Mouse (Mus musculus): ENCODE results near the gene Kalrn.

The Kalrn gene

DNA sequence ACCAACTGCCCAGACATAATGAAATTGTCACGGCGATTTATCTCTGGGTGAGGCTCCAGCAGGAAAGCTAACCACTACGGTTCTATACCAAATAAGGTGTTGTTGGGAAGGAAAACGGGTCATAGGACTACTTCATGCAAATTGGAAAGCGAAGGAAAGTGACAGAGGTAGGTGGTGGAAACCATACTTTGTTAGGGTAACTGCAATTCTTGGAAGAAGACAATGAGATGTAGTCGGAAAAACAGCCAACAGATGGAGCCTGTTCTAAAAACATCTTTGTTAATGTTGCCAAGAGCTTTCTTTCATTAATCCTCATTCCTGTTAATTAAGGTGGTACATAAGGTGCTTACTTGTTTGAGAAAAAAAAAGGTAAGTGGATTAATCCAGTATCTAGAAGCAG lies 533.1 kb downstream of the Kalrn start:
- DNase-seq (ENCODE audit: low spot score in 2 of 2), result no peak

DNA sequence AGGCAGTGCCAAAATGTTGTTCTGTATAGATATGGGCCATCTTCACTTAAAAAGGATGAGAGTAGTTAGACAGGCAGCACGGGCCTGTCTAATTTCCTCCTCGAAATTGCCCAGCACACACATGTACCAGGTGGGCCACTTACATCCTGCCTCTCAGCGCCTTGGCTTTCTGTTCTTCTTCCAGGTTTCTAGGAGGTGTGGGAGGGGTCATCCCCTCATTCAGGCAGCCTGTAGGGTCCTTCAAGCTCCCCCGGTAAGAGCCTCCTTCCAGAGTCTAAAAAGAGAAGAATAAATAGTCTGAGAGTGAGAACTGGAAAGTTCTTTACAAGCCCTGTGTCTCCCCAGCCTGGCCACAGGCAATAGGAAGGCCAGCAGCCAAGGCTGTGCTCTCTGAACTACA lies 533.6 kb downstream of the Kalrn start:
- DNase-seq (ENCODE audit: low spot score in 2 of 2), result no peak

DNA sequence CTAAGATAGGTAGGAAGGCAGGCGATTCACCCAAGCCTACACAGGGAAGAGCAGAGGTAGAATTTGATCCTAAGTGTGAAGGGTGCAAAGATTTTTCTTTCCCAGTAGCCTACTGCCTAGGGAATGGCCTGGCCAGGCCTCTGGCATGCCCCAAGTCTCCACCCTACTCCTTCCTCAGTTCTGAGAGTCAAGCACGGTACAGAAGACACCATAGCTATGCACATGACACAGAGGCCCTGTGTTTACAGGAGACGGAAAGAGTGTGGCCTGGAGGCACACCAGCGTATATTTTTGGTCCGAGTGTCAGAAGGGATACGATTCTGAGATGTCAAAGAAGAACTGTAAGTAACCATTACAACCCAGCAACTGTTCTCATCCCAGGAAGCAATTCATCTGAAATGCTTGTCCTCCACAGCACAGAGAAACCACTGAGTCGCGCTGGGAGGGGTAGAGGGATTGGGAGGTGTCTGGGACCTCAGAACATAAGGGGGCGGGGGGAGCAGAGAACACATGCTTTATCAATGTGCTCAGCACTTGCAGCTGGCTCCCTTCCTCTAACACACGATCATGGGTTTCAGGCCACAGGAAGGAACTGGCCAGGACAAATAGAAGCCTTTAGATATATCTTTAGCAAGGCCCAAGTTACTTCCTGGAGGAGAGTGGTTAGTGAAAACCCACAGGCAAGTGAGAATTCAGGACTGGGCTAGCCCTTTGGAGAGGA lies 536.8 kb downstream of the Kalrn start:
- DNase-seq (ENCODE audit: low spot score in 2 of 2), result no peak

- DNase-seq (ENCODE audit: low spot score in 2 of 2), result no peak
Measured at GRCm38 (mm10) chr16:34035780-34036179, 537.6 kb downstream of the Kalrn start.

GRCm38 (mm10) chr16:34034267-34034666 lies 539.1 kb downstream of the Kalrn start:
- no peak for DNase-seq (ENCODE audit: low spot score in 2 of 2)

DNA sequence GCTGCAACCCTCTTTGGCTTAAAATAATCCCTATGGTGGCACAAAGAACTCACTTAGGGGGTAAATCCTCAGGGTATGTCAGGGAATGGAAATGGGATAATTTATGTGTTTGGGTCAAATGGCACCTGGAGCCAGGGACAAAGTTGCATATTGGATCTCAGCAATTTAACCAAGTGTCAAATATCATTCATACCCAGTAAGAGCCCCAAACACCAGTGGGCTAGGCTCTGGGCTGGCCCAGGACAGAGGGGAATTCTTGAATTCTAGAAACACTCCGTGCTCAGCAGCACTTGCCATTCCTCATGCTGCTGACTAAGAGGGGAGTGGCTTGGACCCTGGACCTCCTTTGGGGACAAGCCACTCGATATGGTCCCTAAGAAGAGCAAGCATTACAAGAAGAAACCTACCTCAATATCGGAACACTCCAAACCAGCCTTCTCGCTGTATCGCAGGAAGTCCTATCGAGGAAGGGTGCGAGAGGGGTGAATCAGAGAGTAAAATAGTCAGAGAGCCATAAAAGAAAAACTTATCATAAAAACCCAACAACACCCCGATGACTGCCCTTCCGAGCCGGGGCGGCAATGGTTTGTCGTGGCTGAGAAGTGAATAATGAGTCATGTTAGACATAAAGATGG lies 541.2 kb downstream of the Kalrn start:
- DNase-seq (ENCODE audit: low spot score in 2 of 2), result no peak

- no peak for DNase-seq (ENCODE audit: low spot score in 2 of 2)
Measured at GRCm38 (mm10) chr16:34031565-34031964, 541.8 kb downstream of the Kalrn start.

DNA sequence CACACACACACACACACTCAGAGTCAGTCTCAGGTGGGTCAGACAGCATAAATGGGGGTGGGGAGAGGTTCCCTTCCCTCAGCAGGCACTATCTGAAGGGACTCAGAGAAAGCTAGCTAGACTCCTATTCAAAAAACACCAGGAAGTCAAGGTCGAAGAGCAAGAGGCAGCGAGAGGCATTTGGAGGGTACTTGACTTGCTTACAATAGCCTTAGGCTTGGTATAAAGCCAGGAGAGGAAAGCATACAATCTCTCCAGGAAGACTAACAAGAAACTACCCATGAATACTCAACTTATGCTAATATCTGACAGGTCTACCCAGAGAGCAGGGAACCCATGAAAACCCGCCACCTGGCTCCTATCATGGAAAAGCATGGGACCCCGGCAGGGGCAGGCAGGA lies 543.0 kb downstream of the Kalrn start:
- DNase-seq (ENCODE audit: low spot score in 2 of 2), result no peak

DNA sequence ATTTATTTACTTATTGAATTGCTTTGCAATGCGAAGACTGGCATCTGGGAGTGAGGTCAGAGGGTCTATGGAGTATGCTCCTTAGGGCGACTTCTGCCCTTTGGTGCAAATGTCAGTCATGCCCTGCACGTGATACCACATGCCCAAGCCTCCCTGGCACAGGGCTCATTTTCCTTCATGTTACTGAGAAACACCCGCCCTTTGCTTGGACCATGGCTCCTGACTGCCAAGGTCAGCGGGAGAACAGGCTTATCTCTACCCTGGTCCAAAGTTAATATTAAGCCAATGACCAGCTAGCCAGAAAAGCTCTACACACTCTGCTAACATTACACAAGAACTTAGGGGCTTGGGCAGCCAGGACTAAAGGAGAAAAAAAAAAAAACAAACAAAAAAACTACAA lies 543.5 kb downstream of the Kalrn start:
- DNase-seq (ENCODE audit: low spot score in 2 of 2), result no peak

DNA sequence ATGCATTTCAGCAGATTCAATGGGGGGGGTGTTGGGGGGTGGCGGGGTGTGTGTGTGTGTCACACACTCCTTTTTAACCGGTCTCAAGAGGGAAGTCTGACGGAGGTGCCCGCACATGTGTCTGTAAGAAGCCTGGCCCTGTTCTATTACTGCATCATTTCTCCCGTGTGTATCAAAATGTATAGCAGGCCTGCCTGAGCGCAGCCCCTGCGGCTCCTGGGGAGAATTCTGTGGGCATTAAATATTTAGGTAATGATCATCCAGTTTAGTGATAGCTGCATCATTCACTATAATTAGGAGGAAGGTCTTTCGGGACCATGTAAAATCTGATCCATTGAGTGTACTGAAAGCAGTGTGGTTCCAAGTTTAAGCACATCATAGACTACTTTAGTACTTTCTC lies 556.1 kb downstream of the Kalrn start:
- DNase-seq (ENCODE audit: low spot score in 2 of 2), result no peak

- no peak for DNase-seq (ENCODE audit: low spot score in 2 of 2)
Measured at GRCm38 (mm10) chr16:34011991-34012845, 561.1 kb downstream of the Kalrn start.

DNA sequence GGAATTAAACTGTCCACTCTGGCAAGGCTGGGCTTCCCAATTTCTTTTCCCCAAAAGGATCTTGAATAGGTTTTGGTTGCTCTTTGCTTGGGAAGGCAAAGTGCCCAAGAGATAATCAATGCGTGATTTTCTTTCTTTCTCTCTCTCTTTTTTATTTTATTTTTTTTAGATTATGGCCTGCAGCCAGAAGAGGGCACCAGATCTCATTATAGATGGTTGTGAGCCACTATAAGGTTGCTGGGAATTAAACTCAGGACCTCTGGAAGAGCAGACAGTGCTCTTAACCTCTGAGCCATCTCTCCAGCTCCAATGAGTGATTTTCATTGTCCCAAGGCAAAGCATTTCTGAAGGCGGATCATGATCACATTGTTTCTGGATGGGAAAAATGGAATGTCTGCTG lies 563.8 kb downstream of the Kalrn start:
- DNase-seq (ENCODE audit: low spot score in 2 of 2), result no peak

- no peak for DNase-seq (ENCODE audit: low spot score in 2 of 2)
Measured at GRCm38 (mm10) chr16:34005986-34006385, 567.3 kb downstream of the Kalrn start.

GRCm38 (mm10) chr16:34004128-34004578 lies 569.2 kb downstream of the Kalrn start:
- no peak for DNase-seq (ENCODE audit: low spot score in 2 of 2)

DNA sequence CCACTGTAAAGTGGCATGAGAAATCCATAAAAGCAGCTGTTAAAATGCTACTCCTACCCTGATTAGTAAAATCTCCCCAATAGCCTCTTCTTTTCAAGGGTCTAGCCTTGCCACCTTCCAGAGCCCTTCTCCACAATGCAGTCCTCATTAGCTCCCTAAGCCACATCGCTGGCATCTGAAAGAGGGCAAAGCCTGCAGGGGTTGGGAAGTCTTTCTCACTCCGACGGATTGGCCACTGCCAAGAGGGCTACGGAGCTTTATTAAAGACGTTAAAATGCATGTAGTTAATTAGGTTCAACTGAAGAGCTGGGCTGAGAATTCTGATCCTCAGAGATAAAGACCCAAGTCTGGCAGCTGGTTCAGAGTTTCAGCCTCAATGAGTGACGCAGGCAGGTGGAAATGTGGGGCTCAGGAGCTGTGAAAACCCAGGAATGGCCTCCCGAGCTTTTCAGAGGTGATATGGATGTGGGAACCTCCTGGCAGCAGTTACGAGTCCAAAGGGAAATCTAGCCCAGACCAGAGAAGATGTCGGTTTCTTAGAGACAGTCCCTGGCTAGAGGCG lies 569.7 kb downstream of the Kalrn start:
- DNase-seq (ENCODE audit: low spot score in 2 of 2), result no peak

DNA sequence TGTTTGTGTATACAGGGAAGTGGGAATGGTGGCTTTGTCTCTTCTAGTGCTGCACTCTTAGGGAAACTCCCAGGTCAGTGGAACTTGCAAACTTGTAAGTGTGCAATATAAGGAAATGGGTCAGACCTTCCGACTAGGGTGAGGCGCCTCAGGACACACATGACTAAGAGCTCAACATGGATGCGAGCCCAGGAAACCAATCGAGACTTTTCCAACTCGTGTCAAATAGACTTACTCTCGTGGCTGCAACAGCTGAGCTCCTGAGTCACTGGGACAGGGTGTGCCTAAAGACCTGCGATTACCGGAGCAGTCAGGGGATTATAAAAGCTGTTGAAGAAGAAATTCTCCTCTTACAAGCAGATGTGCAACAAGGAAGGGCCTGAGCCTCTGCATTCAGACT lies 572.6 kb downstream of the Kalrn start:
- no peak for DNase-seq (ENCODE audit: low spot score in 2 of 2)

DNA sequence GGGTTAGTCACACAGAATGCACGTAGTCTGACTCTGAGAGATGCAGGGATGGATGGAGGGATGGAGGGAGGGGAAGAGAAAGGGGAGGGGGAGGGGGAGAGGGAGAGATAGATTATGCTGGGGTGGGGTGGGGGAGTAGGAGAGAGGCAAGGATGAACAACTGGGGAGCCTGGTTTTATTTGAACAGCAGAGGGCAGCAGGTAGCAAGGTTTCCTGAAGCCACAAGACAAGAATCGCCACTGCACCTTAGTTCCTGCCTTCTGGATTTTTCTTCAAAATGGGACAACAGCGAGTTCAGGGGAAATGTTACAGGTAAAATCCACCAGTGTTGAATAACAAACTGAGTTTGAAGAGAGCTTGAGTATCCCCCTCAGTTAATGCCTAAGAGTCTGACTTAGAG lies 573.9 kb downstream of the Kalrn start:
- peak in 1 of 2 experiments; percentile 68 for DNase-seq (ENCODE audit: low spot score in 2 of 2)

GRCm38 (mm10) chr16:33998011-33998410 lies 575.3 kb downstream of the Kalrn start:
- DNase-seq (ENCODE audit: low spot score in 2 of 2), result no peak

DNA sequence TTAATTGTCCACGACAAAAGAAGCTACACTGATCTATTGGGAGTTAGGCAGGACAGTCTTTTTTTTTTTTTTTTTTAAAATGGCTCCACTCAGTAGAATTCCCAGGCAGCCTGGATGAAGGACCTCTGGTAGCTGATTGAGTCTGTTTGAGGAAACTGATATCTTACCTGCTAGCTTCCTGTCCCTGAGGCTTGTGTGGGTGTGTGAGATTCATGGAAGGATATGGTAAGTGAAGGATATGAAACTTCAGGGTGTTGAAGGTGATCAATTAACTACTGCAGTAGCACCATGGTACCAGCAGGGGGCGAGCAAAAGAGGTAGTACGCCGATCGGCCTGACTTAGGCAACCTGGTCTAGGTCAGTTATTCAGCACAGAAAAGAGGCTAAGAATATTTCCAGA lies 577.3 kb downstream of the Kalrn start:
- peak in 1 of 2 experiments; percentile 50 for DNase-seq (ENCODE audit: low spot score in 2 of 2)

- no peak for DNase-seq (ENCODE audit: low spot score in 2 of 2)
Measured at GRCm38 (mm10) chr16:33995496-33995895, 577.8 kb downstream of the Kalrn start.

GRCm38 (mm10) chr16:33994321-33994720 lies 579.0 kb downstream of the Kalrn start:
- no peak for DNase-seq (ENCODE audit: low spot score in 2 of 2)

- no peak for DNase-seq (ENCODE audit: low spot score in 2 of 2)
Measured at GRCm38 (mm10) chr16:33990712-33991111, 582.6 kb downstream of the Kalrn start.
